Mouse (Mus musculus) left cerebral cortex, postnatal 25 days (tissue): ENCODE measurements around the gene Nlgn3. TPM values are rescaled to one million over a fixed set of nuclear protein-coding genes. Genes with fewer than 3 reads are reported as not detected.

Experiments
- DNase-seq, 2 experiments: peaks; one replicate each; pipeline ENCODE4 v3.0.0; 2022; ENCODE audit warnings: low spot score in 2 of 2, mixed read lengths in 1 of 2
- intact Hi-C: fragments of 180-260 bp; cut with DNase I; formaldehyde crosslinking; loops from one replicate; pipeline ENCODE4 v1.15.1; 2025
- total RNA-seq, 2 experiments: library from RNA; stranded (reverse); gene quantifications; 2 replicates each; pipeline ENCODE4 v1.2.3; 2021

Gene Nlgn3
- total RNA-seq, 2 experiments from 2014 or later = 174 to 180 TPM

DNA sequence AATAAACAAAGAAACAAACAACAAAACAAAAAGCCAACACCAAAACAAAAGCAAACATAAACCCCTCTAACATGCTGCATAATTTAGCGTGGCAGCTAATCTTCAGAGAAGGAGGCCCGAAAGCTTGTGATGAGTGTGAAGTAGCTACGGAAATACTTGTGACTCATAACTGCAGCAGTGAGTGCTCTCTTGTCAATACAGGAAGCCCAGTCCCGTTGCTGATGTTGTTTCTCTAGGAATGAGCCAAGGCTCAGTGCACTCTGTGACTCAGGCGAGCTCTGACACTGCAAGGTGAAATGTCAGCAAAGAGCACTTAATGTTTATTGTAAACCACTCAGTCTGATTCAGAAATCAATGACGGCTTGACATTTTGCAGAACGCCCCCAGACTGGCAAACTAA lies 70.0 kb downstream of the Nlgn3 start:
- DNase-seq = no peak
- intact Hi-C loops = no loop called here

DNA sequence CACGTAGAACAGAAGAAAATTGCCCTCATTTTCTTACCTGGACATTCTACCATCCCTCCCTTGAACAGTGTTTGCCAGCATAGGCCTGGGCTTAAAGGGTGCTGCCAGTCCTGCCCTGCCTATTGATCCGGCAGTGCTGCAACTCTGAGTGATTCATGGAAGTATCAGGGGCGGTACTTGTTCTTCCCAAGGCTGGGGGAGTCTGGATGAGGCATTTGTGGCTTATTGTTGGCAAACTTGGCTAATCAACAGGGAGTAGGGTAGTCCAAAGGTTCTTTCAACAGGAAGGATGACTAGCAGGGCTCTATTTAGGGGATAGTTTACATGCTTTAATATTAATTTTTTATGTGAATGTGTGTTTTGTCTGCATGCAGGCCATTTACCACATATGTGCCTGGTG lies 71.6 kb downstream of the Nlgn3 start:
- intact Hi-C loops = no loop called here
- DNase-seq = no peak

DNA sequence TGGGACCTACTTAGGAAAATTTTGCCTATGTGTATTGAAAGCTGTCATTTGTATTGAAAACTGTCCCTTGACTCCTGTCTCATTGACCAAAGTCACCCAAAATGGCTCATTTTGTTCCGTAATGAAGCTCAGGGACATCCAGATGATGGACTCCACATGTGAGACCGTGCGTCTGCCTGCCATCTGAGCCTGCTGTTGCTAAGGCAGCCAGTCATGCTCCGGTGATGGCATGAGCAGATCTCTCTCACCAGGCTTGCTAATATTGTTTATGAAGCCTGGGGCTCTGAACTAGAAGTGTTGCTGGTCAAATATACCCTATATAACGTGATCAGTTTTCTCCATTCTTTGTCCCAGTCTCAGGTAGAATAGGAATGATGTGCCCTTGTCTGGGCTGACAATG lies 74.0 kb downstream of the Nlgn3 start:
- intact Hi-C loops = no loop called here
- no peak for DNase-seq

Other genes starting within 250 kb of the Nlgn3 start
- gene Tex11, start 239.5 kb upstream of the Nlgn3 start, total RNA-seq = under 1 TPM in 1 of 2 experiments, not detected in 1; 0.18 TPM
- 1 to 10 TPM; 6.7 to 7.4 TPM for gene Slc7a3, start 213.1 kb upstream of the Nlgn3 start, total RNA-seq
- 10 to 100 TPM; 69.4 to 75.2 TPM for gene Snx12, start 76.6 kb upstream of the Nlgn3 start, total RNA-seq
- gene Foxo4, start 44.6 kb upstream of the Nlgn3 start, total RNA-seq = 10 to 100 TPM; 15.4 to 18.1 TPM
- gene Gm614, start 35.2 kb upstream of the Nlgn3 start, total RNA-seq = not detected
- gene Il2rg, start 30.9 kb upstream of the Nlgn3 start, total RNA-seq = 1 to 10 TPM; 1.5 to 1.6 TPM
- not detected for gene Gm20489, start 30.1 kb upstream of the Nlgn3 start, total RNA-seq
- gene Med12, start 25.1 kb upstream of the Nlgn3 start, total RNA-seq = 10 to 100 TPM; 18.4 to 22.7 TPM
- 10 to 100 TPM in 1 of 2 experiments, 1 to 10 TPM in 1; 8.3 to 10.3 TPM for gene Gjb1, start 77.2 kb downstream of the Nlgn3 start, total RNA-seq
- 100 to 1,000 TPM; 119 to 145 TPM for gene Zmym3, start 121.7 kb downstream of the Nlgn3 start, total RNA-seq
- 100 to 1,000 TPM; 118 to 130 TPM for gene Nono, start 130.2 kb downstream of the Nlgn3 start, total RNA-seq
- 1 to 10 TPM in 1 of 2 experiments, under 1 TPM in 1; 0.66 to 1.2 TPM for gene Itgb1bp2, start 149.9 kb downstream of the Nlgn3 start, total RNA-seq
- gene Taf1, start 233.6 kb downstream of the Nlgn3 start, total RNA-seq = 10 to 100 TPM; 47.2 to 48.5 TPM